Mouse (Mus musculus): ENCODE results near the gene Plek.
A peak's percentile ranks its signal among the peaks of the same experiment; 100 is the strongest.

Gene Plek

GRCm38 (mm10) chr11:17000353-17001334 lies 51.5 kb downstream of the Plek start:
- peak; percentile 35 for DNase-seq (ENCODE audit: low read depth, low spot score)

DNA sequence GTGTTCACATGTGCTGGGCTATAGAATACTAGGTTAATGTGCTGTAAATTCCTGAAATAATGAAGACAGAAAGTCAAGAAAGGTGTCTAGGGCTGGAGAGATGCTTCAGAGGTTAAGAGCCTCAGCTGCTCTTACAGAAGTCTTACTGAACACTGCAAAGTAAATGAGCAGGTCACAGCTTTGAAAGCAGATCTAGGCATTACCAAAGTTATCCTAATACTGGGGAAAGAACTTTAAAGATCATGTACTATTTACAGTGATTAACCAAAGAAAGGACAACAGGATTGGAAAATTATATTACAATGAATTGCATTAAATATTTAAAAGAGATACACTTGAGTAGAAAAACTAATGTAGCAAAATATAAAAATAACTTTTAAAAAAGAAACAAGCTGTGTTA lies 52.2 kb downstream of the Plek start:
- no peak for DNase-seq (ENCODE audit: low read depth, low spot score)

- no peak for DNase-seq (ENCODE audit: low read depth, low spot score)
Measured at GRCm38 (mm10) chr11:16999387-16999786, 52.8 kb downstream of the Plek start.

DNA sequence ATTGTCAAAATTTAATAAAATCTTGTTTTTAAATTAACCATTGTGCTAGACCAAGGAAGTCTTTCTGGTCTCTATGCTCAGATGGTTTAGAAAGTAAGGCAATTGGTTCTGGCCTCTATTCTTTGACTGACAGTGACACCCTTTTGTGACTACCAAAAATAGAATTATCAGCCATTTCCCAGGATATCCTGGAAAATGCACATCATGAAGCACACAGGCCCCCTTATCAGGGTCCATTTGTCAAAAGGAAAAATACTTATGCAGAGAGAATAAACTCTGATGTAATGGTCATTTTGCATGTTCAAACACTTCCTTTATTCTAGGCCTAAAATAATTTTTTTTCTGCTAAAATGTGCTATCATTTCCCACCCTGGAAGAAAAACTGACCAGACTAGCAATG lies 54.7 kb downstream of the Plek start:
- DNase-seq (ENCODE audit: low read depth, low spot score), result no peak

GRCm38 (mm10) chr11:16996818-16997217 lies 55.4 kb downstream of the Plek start:
- DNase-seq (ENCODE audit: low read depth, low spot score), result no peak

DNA sequence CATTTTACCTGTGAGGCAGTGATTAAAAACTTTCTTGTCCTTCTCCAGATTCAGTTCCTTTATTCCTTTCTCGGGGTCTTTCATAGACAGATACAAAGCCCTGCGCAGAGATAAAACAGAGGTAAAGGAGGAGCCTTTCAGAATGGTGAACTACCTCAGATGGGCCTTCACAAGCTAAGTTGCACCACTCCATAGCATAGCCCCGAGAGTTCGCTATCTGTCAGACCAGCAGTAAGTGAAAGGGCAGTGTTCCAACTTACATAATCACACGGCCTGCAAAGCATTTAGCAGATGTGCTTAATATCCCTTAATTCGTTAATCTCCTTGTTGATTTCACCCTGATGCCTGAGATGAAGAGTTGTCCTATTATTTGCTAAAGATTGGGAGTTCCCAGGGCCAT lies 59.3 kb downstream of the Plek start:
- DNase-seq (ENCODE audit: low read depth, low spot score), result no peak

DNA sequence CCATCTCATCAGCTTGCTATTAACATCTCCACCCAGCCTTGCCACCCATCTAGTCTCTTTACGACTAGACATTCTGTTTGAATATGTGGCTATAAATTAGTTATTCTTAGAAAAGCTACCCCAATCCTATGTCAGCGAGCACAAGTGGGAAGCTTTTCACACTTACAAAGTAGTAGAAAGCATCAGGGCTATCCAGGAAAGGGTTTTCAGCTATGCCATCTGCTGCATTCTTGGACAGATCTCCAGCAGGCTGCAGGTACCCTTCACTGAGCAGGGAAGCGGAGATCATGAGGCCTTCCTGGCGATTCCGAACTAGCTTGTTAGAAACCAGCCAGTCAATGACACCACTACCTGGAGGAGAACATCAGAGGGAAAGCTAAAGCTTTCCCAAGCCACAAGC lies 62.3 kb downstream of the Plek start:
- DNase-seq (ENCODE audit: low read depth, low spot score), result peak; percentile 39

GRCm38 (mm10) chr11:16987745-16988328 lies 64.3 kb downstream of the Plek start:
- no peak for DNase-seq (ENCODE audit: low read depth, low spot score)

DNA sequence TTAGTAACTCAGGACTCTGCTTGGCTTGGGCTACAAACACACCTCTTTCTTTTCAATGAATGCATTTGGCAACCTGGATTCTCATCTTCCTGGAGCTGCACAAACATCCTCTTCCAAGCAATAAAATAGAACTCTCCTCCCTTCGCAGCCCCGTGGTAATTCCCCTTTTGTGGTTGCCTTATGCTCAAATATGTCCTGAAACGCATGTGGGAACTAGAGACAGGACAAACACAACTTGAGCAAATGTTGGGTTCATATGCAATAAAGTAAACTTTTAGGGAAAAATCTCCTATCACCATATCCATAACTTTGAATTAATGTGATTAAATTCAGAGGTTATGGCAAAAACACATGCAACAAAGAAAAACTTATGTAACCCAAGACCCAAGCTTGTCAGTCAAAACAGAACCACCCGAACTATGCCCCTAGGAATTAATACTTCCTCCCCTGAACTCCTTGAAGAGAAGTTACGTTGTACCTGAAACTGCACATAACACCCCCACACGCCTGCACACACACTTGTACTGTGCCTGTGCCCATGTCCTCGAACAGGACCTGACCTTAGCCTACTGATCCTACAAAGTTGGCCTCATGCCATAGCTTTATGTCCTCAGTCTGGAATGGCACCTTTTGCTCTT lies 65.5 kb downstream of the Plek start:
- DNase-seq (ENCODE audit: low read depth, low spot score), result no peak

- DNase-seq (ENCODE audit: low read depth, low spot score), result no peak
Measured at GRCm38 (mm10) chr11:16978161-16978707, 73.9 kb downstream of the Plek start.

- no peak for DNase-seq (ENCODE audit: low read depth, low spot score)
Measured at GRCm38 (mm10) chr11:16977611-16978010, 74.6 kb downstream of the Plek start.

GRCm38 (mm10) chr11:16976937-16977336 lies 75.2 kb downstream of the Plek start:
- peak; percentile 15 for DNase-seq (ENCODE audit: low read depth, low spot score)

- DNase-seq (ENCODE audit: low read depth, low spot score), result peak; percentile 45
Measured at GRCm38 (mm10) chr11:16973086-16973485, 79.1 kb downstream of the Plek start.

GRCm38 (mm10) chr11:16972027-16972426 lies 80.2 kb downstream of the Plek start:
- no peak for DNase-seq (ENCODE audit: low read depth, low spot score)

DNA sequence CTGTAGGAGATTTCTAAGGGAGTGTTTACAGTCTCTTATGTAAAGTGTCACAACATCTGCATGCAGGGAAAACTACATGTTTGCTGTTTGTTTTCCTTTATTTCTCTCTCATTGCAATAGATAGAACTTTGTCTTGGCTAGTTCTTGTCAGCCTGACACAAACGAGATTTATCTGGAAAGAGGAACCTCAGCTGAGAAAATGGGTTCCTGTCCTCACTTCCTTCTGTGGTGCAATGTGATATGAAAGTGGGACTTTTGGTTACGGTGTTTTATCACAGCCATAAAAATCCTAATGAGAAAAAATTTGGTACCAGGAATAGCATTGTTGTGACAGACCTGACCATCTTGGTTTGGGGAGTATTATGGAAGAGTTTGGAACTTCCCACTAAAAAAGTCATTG lies 82.5 kb downstream of the Plek start:
- DNase-seq (ENCODE audit: low read depth, low spot score), result no peak

GRCm38 (mm10) chr11:16967806-16968205 lies 84.4 kb downstream of the Plek start:
- peak; percentile 77 for DNase-seq (ENCODE audit: low read depth, low spot score)

DNA sequence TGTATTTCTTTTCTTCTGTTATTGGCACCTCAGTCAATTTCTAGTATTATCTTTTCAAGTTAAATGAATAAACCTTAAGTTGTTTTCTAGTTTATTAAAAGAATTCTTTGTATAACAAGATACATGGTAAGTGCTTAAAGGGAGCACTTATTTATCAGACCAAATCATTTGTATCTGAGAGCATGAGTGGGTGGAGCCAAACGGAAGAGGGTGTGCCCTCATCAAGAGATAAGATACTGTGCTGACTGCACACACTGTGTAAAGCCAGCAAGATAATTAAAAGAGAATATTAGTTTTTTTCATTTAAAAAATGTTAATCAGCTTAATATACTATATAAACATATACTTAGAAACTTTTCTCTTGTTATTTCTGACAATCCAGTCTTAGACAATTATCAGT lies 93.7 kb downstream of the Plek start:
- DNase-seq (ENCODE audit: low read depth, low spot score), result no peak

DNA sequence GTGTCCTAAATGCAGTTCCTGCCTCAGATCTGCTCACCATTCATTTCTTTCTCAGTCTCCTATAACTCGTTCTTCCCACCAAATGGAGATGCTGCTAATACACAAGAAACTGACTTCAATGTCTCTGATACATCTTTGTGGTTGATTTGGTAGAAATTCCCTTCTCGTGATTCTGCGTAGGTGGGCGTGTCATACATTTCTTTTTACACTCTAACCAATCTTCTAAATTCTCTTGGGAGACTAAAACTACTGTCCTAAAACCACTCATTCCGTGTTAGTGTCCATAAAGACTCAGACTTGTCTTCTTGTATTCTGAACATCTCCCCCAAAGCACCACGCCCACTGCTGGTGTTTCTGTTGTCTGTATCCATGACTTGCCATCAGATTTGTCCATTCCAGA lies 95.2 kb downstream of the Plek start:
- DNase-seq (ENCODE audit: low read depth, low spot score), result no peak

DNA sequence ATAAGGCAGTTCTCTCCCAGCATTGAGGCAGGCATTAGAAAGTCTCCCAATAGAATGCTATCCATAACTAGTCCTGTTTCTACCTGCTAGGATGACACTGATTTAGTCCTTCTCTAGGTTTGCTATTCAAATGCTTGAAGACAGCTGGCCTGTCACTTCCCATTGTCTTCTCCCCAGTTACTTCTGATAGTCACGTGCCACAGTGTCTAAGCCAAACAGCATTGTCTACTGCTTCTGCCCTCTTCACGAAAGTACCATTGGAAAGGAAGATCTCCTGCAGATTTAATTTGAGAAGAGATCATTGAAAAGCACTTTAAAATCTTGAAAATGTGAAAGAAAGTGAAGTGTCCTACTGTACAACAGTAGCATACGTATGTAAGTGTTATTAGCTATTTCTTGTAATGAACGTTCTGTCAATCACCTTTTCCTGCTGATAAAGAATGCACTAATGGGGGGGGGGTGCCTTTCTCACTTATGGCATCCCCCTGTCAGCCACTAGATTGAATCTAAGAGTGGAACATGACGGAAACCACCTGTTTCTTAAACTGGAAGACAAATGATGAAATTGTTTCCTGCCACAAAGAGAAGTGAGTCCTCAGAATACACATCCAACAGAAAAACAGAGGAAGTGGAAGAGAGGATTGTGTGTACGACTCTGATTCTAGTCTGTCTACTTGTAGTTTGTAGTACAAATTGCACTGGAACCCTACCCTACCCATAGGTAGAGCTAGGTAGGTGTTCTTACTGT lies 95.9 kb downstream of the Plek start:
- DNase-seq (ENCODE audit: low read depth, low spot score), result peak; percentile 20

DNA sequence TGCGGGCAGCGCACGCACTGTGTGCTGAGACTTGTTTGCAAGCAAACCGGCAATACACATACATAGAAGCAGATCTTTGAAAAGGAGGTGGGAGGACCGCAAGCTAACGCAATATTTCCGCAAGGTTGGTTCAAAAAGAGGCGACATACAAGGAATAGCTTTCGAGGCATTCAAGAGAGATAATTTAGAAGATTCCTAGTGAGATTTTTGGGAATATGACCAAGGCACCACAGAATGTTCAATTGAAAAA lies 100.5 kb downstream of the Plek start:
- DNase-seq (ENCODE audit: low read depth, low spot score), result no peak

GRCm38 (mm10) chr11:16950976-16951760 lies 101.0 kb downstream of the Plek start, which contains the start of gene Fbxo48:
Fbxo48 (plus strand) TSS chr11:16951375.
- DNase-seq (ENCODE audit: low read depth, low spot score), result peak; percentile 99
